Mouse (Mus musculus) testis, adult 2 months (tissue): ENCODE data around the gene Plcg1. TPM values are rescaled to one million over a fixed set of nuclear protein-coding genes. Genes with fewer than 3 reads are reported as not detected.

Source experiments
- H3K27ac ChIP-seq: fragments of 200-500 bp; 2 replicates; pipeline ENCODE4 v1.5.1; 2012; ENCODE audit warnings: low read depth, low read length; ENCODE audit not compliant: control insufficient read depth, insufficient read depth
- H3K27me3 ChIP-seq: fragments of 200-500 bp; 2 replicates; pipeline ENCODE4 v1.6.1; 2012; ENCODE audit warnings: mild to moderate bottlenecking, low read length, moderate library complexity; ENCODE audit not compliant: control insufficient read depth, insufficient read depth
- H3K36me3 ChIP-seq: fragments of 200-500 bp; 2 replicates; pipeline ENCODE4 v1.6.1; 2012; ENCODE audit warnings: mild to moderate bottlenecking, low read length; ENCODE audit not compliant: control insufficient read depth, insufficient read depth
- H3K4me1 ChIP-seq: fragments of 200-500 bp; 2 replicates; pipeline ENCODE4 v1.6.1; 2012; ENCODE audit warnings: low read length; ENCODE audit not compliant: control insufficient read depth, insufficient read depth
- H3K4me3 ChIP-seq: fragments of 200-500 bp; 2 replicates; pipeline ENCODE4 v1.5.1; 2012; ENCODE audit warnings: low read depth, mild to moderate bottlenecking, low read length, moderate library complexity, mixed read lengths; ENCODE audit not compliant: control insufficient read depth
- CTCF ChIP-seq: fragments of 200-500 bp; IDR thresholded peaks from 2 replicates; pipeline ENCODE4 v1.5.1; 2012; ENCODE audit warnings: low read depth, mild to moderate bottlenecking, inconsistent platforms, low read length, moderate library complexity; ENCODE audit not compliant: control insufficient read depth, insufficient read depth, insufficient replicate concordance
- POLR2A ChIP-seq: fragments of 200-500 bp; IDR thresholded peaks from 2 replicates; pipeline ENCODE4 v1.6.1; 2012; ENCODE audit warnings: low read depth, mild to moderate bottlenecking, inconsistent platforms, low read length, moderate library complexity; ENCODE audit not compliant: control insufficient read depth
- polyA plus RNA-seq: library from polyadenylated mRNA; depleted of rRNA; stranded (reverse); fragments of >200 nt; gene quantifications from 2 replicates; pipeline ENCODE4 v1.2.3, GENCODE M21; 2012

Plcg1 gene
- polyA plus RNA-seq, 1 experiment = 17.7 TPM

GRCm38 (mm10) chr2:160718811-160719210 is 12.3 kb upstream of the Plcg1 start:
- Histone ChIP-seq H3K4me3 (no peak overlapping the region), H3K4me1 (no peaks in the 10 kb centered on the region), H3K27me3 (no peaks in the 10 kb centered on the region), H3K27ac (no peak overlapping the region), H3K36me3 (peaks cover 6% of the 10 kb centered on the region)
- no peak for TF ChIP-seq CTCF
- TF ChIP-seq POLR2A = no peak

GRCm38 (mm10) chr2:160722714-160723113 is 8.4 kb upstream of the Plcg1 start:
- no peaks in the 10 kb centered on the region for H3K27me3 ChIP-seq
- peaks cover 4% of the 10 kb centered on the region for H3K36me3 ChIP-seq
- no peak overlapping the region for H3K4me3 ChIP-seq
- H3K27ac ChIP-seq = no peak overlapping the region
- TF ChIP-seq CTCF (no peak), POLR2A (no peak)
- no peaks in the 10 kb centered on the region for H3K4me1 ChIP-seq

GRCm38 (mm10) chr2:160723613-160724375 is 7.3 kb upstream of the Plcg1 start:
- Histone ChIP-seq H3K36me3 (peaks cover 3% of the 10 kb centered on the region), H3K27ac (no peak overlapping the region)
- no peak for TF ChIP-seq POLR2A
- no peak for TF ChIP-seq CTCF

GRCm38 (mm10) chr2:160724536-160724935 is 6.6 kb upstream of the Plcg1 start:
- Histone ChIP-seq H3K4me1 (no peaks in the 10 kb centered on the region), H3K36me3 (peaks cover 2% of the 10 kb centered on the region; the same call in 1 of the 2 replicates), H3K27me3 (no peaks in the 10 kb centered on the region), H3K27ac (no peak overlapping the region), H3K4me3 (no peak overlapping the region)
- TF ChIP-seq POLR2A = no peak
- no peak for TF ChIP-seq CTCF

More at GRCm38 (mm10) chr2:160723613-160724375, 7.3 kb upstream of the Plcg1 start:
- Histone ChIP-seq H3K4me1 (no peaks in the 10 kb centered on the region), H3K27me3 (no peaks in the 10 kb centered on the region), H3K4me3 (no peak overlapping the region)

GRCm38 (mm10) chr2:160725877-160726864 is 4.9 kb upstream of the Plcg1 start:
- TF ChIP-seq POLR2A = no peak
- no peak for TF ChIP-seq CTCF
- Histone ChIP-seq H3K27me3 (no peaks in the 10 kb centered on the region), H3K36me3 (no peaks in the 10 kb centered on the region; the same call in 1 of the 2 replicates), H3K4me3 (no peak overlapping the region), H3K27ac (no peak overlapping the region), H3K4me1 (peaks cover 5% of the 10 kb centered on the region)

GRCm38 (mm10) chr2:160728972-160729371 is 2.1 kb upstream of the Plcg1 start:
- Histone ChIP-seq H3K27me3 (no peaks in the 10 kb centered on the region), H3K4me3 (no peak overlapping the region), H3K36me3 (no peaks in the 10 kb centered on the region), H3K4me1 (peaks cover 12% of the 10 kb centered on the region), H3K27ac (no peak overlapping the region)
- TF ChIP-seq POLR2A (no peak), CTCF (no peak)

- Histone ChIP-seq H3K4me3 (no peak overlapping the region), H3K36me3 (no peaks in the 10 kb centered on the region), H3K4me1 (peaks cover 12% of the 10 kb centered on the region), H3K27ac (no peak overlapping the region), H3K27me3 (no peaks in the 10 kb centered on the region)
- TF ChIP-seq CTCF (no peak), POLR2A (no peak)
Measured at GRCm38 (mm10) chr2:160729436-160729835, 1.7 kb upstream of the Plcg1 start.
